Mouse (Mus musculus) lung, postnatal 0 days (tissue): ENCODE results near the gene BC025446.

Experiments used
- CTCF ChIP-seq: IDR thresholded peaks from 2 replicates; pipeline ENCODE4 v1.5.1; 2016; ENCODE audit warnings: antibody characterized with exemption, mild to moderate bottlenecking
- EP300 ChIP-seq: IDR thresholded peaks from 2 replicates; pipeline ENCODE4 v1.6.1; 2016; ENCODE audit warnings: antibody characterized with exemption, mild to moderate bottlenecking, control low read depth

DNA sequence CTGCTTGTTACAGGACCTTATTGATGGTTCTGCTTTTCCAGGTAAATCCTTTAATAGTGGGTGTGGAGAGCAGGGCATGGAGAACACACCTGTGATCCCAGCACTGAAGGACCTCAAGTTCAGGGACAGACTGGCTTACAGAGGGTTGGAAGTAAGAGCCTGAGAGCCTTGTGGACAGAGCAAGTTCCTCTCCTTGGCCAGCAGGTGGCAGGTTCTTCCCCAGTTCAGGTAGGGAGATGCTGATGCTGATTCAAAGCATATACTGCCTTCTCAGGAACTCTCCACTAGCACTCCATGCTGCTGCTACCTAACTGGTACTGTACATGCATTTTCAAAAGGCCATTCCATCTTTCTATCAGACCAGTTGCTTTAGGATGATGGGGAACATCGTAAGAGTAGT, 40.7 kb upstream of the BC025446 start:
- TF ChIP-seq EP300: no peak
- peak; percentile 69 for TF ChIP-seq CTCF
